ENCODE assay signal across 7 mouse cellular contexts in genomic region chr6:91741046-91741445, GRCm38 (mm10). TPM values are rescaled to one million over a fixed set of nuclear protein-coding genes. Genes with fewer than 3 reads are reported as not detected.
DNase-seq lines count a peak whose midpoint lies in the region; ATAC-seq lines count a peak whose summit lies in the region.

No protein-coding gene starts in this region.

- ATAC-seq in common myeloid progenitor, adult 5-6 weeks (replicated peaks; ENCODE audit: low read depth, poor library complexity, severe bottlenecking): peak; percentile 80

- peak; percentile 55 to 62 for DNase-seq in CD8-positive naive resting alpha-beta T cell, adult 2 months (ENCODE audit: low read depth in 2 of 2, low spot score in 2 of 2)
- DNase-seq in Muller cell, postnatal 12 days (ENCODE audit: inconsistent ontology term): peak; percentile 45
- DNase-seq in gastrocnemius, postnatal 4 days (ENCODE audit: low spot score in 2 of 2): peak; percentile 55 to 58
- DNase-seq in kidney, postnatal 14 days: peak; percentile 78
- DNase-seq in lung, postnatal 4 days: peak; percentile 55 to 77
- peak; percentile 48 for DNase-seq in retina, postnatal 7 days (ENCODE audit: low read depth, low spot score)

RNA-seq across cellular contexts. Expression of gene Slc6a6, which starts 57.2 kb away (rescaled TPM):
- 30.3 and 37.1 TPM in 2 replicates for total RNA-seq in common myeloid progenitor, adult 5-6 weeks (2017)
- 10 to 100 TPM; 53.5 to 56.9 TPM for total RNA-seq in gastrocnemius, postnatal 4 days (2021)

Comparison
In these comparisons a context has a peak if more than half of its experiments do, and no peak if none do; other contexts are left out.
1. Peak in every context shown above with its lines: DNase-seq and ATAC-seq.